Mouse (Mus musculus): ENCODE measurements at regions not wholly inside any gene's neighbourhood (a gene's known extent, or its start where the extent isn't known, plus 50 kb on each side); places are given as distances from the start of the nearest gene placed in this dataset.

DNA sequence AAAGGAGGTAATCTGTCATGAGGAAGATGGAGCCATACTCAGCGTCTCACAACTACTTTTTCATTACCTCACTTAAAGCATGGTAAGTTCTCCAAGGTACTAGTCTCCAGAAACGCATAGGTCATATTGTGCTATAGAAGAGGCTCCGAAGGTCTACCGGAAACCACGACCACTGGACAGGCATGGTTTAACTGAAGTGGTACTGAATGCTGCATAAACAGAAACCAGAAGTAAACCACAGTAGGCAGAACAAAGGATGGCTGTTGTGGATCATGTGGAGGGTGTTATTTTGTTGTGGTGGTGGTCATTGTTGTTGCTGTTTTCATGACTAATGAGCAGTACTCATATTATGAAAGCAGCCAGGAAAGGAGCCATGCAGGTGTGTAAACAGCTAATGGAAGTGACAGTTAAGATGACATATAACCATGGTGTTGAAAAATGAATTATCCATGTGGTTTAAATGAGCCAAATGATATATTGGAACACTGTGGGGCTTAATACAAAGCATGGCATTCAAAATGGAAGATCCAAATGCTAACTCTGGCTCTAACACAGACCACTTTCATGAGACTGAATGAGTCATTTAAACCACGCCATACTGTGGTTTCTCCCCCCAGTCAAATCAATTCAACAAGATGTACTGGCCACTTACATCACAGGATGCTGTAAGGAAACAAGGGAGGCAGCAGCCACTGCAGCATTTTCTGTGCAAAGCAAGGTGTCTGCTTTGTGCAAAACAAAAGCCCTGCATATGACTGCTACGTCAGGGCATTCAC lies 3484.5 kb upstream of the Gm7489 start:
- no peaks in the 10 kb centered on the region for H3K9me3 ChIP-seq (replicated peaks; ENCODE audit: control insufficient read depth, low read length)
- H3K36me3 ChIP-seq (replicated peaks; ENCODE audit: control insufficient read depth, insufficient read depth, low read depth, low read length), result no peaks in the 10 kb centered on the region
- no peaks in the 10 kb centered on the region for H3K27me3 ChIP-seq (ENCODE audit: control insufficient read depth, insufficient read depth, low read length)
- H3K27ac ChIP-seq (replicated peaks; ENCODE audit: low read depth, low read length), result no peak overlapping the region
- no peak overlapping the region for H3K4me2 ChIP-seq (ENCODE audit: low read depth, low read length)
- ATAC-seq (replicated peaks; ENCODE audit: insufficient number of reproducible peaks, low FRiP score, low TSS enrichment, low read depth) (no peak), DNase-seq (ENCODE audit: low spot score) (no peak)
- no peak overlapping the region for H3K4me3 ChIP-seq (ENCODE audit: low read depth, low read length)
- 87% methylated on average over 7 of the region's 7 CpGs for WGBS
- no peaks in the 10 kb centered on the region for H3K4me1 ChIP-seq (ENCODE audit: control insufficient read depth, insufficient read depth, low read length)
- H3K9ac ChIP-seq (replicated peaks; ENCODE audit: low read length), result no peak overlapping the region

DNA sequence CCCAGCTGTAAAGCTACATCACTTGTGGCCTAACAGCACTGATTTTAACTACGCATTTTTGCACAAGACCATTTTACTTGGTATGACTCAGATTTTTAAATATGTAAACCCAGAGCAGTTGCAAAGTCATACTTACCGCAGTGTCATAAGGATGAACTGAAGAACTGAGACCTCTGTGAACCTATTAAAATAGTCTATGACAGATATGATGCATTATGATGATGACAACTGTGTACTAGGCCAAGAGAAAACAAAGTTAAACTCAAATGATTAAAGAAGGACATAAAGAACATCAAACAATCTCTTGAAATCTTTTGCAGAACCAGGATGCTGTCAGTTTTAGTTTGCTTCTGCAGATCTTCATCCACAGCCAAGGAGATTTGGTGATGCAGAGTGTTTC lies 3483.3 kb upstream of the Gm7489 start:
- DNase-seq (ENCODE audit: low spot score), result no peak
- ATAC-seq (replicated peaks; ENCODE audit: insufficient number of reproducible peaks, low FRiP score, low TSS enrichment, low read depth), result no peak
- Histone ChIP-seq H3K27ac (replicated peaks; ENCODE audit: low read depth, low read length) (no peak overlapping the region), H3K4me3 (ENCODE audit: low read depth, low read length) (no peak overlapping the region), H3K9ac (replicated peaks; ENCODE audit: low read length) (no peak overlapping the region), H3K27me3 (ENCODE audit: control insufficient read depth, insufficient read depth, low read length) (no peaks in the 10 kb centered on the region), H3K4me2 (ENCODE audit: low read depth, low read length) (no peak overlapping the region), H3K4me1 (ENCODE audit: control insufficient read depth, insufficient read depth, low read length) (no peaks in the 10 kb centered on the region), H3K36me3 (replicated peaks; ENCODE audit: control insufficient read depth, insufficient read depth, low read depth, low read length) (no peaks in the 10 kb centered on the region), H3K9me3 (replicated peaks; ENCODE audit: control insufficient read depth, low read length) (no peaks in the 10 kb centered on the region)
- WGBS, result 97% methylated on average over 2 of the region's 2 CpGs

DNA sequence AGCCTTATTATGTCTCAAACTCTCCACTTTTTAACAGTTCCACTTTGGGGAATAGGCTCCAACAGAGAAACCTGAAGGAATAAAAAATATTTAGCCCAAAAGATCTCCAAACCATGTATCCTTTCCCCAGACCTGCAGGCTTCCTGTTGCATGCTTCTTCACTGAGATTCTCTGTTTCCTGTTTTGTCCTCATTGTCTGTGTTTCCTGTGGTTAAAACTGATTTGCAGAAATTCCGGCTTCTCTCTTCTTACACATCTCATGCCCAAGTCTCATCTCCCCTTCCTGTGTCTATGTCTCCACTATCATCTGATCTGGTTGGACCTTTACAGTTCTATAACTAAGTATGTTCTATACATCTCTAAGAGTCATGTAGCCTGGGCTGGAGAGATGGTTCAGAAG lies 3482.2 kb upstream of the Gm7489 start:
- DNase-seq (ENCODE audit: low spot score) (no peak), ATAC-seq (replicated peaks; ENCODE audit: insufficient number of reproducible peaks, low FRiP score, low TSS enrichment, low read depth) (no peak)
- no peak overlapping the region for H3K27ac ChIP-seq (replicated peaks; ENCODE audit: low read depth, low read length)
- no peaks in the 10 kb centered on the region for H3K36me3 ChIP-seq (replicated peaks; ENCODE audit: control insufficient read depth, insufficient read depth, low read depth, low read length)
- H3K4me1 ChIP-seq (ENCODE audit: control insufficient read depth, insufficient read depth, low read length), result no peaks in the 10 kb centered on the region
- WGBS, result 68% methylated on average over 1 of the region's 1 CpGs
- H3K27me3 ChIP-seq (ENCODE audit: control insufficient read depth, insufficient read depth, low read length), result no peaks in the 10 kb centered on the region
- no peaks in the 10 kb centered on the region for H3K9me3 ChIP-seq (replicated peaks; ENCODE audit: control insufficient read depth, low read length)
- no peak overlapping the region for H3K4me3 ChIP-seq (ENCODE audit: low read depth, low read length)
- no peak overlapping the region for H3K4me2 ChIP-seq (ENCODE audit: low read depth, low read length)
- H3K9ac ChIP-seq (replicated peaks; ENCODE audit: low read length), result no peak overlapping the region

DNA sequence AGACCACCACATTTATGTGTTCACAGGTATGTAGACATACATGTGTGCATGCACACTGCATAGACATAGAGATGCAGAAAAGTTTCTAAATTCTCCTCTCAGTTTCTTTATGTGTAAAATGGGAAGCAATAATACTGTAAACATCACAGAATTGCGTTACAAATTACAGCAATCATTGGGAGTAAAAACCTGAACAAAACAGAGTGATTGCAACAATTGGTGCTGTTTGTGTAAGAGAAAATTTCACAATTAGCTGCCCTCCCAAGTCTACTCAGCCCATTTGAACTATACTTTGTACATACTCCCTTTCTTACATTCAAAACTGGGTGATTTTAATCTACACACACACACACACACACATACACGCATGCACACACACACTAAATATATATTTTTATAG lies 3480.8 kb upstream of the Gm7489 start:
- Histone ChIP-seq H3K4me2 (ENCODE audit: low read depth, low read length) (no peak overlapping the region), H3K4me3 (ENCODE audit: low read depth, low read length) (no peak overlapping the region), H3K27me3 (ENCODE audit: control insufficient read depth, insufficient read depth, low read length) (no peaks in the 10 kb centered on the region), H3K9ac (replicated peaks; ENCODE audit: low read length) (no peak overlapping the region), H3K9me3 (replicated peaks; ENCODE audit: control insufficient read depth, low read length) (no peaks in the 10 kb centered on the region), H3K4me1 (ENCODE audit: control insufficient read depth, insufficient read depth, low read length) (no peaks in the 10 kb centered on the region), H3K27ac (replicated peaks; ENCODE audit: low read depth, low read length) (no peak overlapping the region), H3K36me3 (replicated peaks; ENCODE audit: control insufficient read depth, insufficient read depth, low read depth, low read length) (no peaks in the 10 kb centered on the region)
- ATAC-seq (replicated peaks; ENCODE audit: insufficient number of reproducible peaks, low FRiP score, low TSS enrichment, low read depth), result no peak
- 94% methylated on average over 2 of the region's 2 CpGs for WGBS
- DNase-seq (ENCODE audit: low spot score), result no peak

DNA sequence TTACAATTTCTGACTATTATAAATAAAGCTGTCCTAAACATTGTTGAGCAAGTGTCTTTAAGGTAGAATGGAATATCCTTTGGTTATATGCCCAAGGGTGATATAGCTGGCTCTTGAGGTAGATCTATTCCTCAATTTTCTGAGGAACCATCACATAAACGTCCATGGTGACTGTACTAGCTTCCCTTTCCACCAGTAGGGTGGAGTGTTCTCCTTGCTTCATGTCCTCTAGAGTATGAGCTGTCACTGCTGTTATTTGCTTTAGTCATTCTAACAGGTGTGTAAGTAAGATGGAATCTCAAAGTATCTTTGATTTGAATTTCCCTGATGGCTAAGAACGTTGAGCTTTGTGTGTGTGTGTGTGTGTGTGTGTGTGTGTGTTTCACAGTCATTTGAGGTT lies 3475.7 kb upstream of the Gm7489 start:
- Histone ChIP-seq H3K9ac (replicated peaks; ENCODE audit: low read length) (no peak overlapping the region), H3K27ac (replicated peaks; ENCODE audit: low read depth, low read length) (no peak overlapping the region), H3K4me1 (ENCODE audit: control insufficient read depth, insufficient read depth, low read length) (no peaks in the 10 kb centered on the region), H3K9me3 (replicated peaks; ENCODE audit: control insufficient read depth, low read length) (no peaks in the 10 kb centered on the region), H3K4me2 (ENCODE audit: low read depth, low read length) (no peak overlapping the region), H3K27me3 (ENCODE audit: control insufficient read depth, insufficient read depth, low read length) (no peaks in the 10 kb centered on the region), H3K4me3 (ENCODE audit: low read depth, low read length) (no peak overlapping the region), H3K36me3 (replicated peaks; ENCODE audit: control insufficient read depth, insufficient read depth, low read depth, low read length) (no peaks in the 10 kb centered on the region)
- 69% methylated on average over 2 of the region's 2 CpGs for WGBS
- DNase-seq (ENCODE audit: low spot score) (no peak), ATAC-seq (replicated peaks; ENCODE audit: insufficient number of reproducible peaks, low FRiP score, low TSS enrichment, low read depth) (no peak)

DNA sequence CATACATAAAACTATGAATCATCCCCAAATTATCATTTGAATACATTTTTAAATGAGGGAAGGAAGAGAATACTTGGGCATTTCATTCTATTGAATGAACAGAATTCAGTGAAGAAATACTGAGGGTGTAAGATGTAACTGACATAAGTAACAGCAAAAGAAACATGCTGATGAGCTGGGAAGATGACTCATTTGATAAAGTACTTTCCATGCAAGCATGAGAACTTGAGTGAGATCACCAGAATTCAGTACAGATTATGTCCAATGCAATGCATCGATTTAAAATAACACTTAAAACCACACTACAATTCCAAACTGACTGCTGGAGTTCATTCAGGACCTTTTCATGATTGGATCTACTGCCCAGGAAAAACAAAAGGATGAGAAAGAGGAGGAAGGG lies 3467.1 kb upstream of the Gm7489 start:
- Histone ChIP-seq H3K27ac (replicated peaks; ENCODE audit: low read depth, low read length) (no peak overlapping the region), H3K9ac (replicated peaks; ENCODE audit: low read length) (no peak overlapping the region), H3K27me3 (ENCODE audit: control insufficient read depth, insufficient read depth, low read length) (no peaks in the 10 kb centered on the region), H3K9me3 (replicated peaks; ENCODE audit: control insufficient read depth, low read length) (no peaks in the 10 kb centered on the region), H3K4me3 (ENCODE audit: low read depth, low read length) (no peak overlapping the region), H3K4me1 (ENCODE audit: control insufficient read depth, insufficient read depth, low read length) (no peaks in the 10 kb centered on the region), H3K36me3 (replicated peaks; ENCODE audit: control insufficient read depth, insufficient read depth, low read depth, low read length) (no peaks in the 10 kb centered on the region), H3K4me2 (ENCODE audit: low read depth, low read length) (no peak overlapping the region)
- DNase-seq (ENCODE audit: low spot score) (no peak), ATAC-seq (replicated peaks; ENCODE audit: insufficient number of reproducible peaks, low FRiP score, low TSS enrichment, low read depth) (no peak)
- 82% methylated on average over 1 of the region's 1 CpGs for WGBS

DNA sequence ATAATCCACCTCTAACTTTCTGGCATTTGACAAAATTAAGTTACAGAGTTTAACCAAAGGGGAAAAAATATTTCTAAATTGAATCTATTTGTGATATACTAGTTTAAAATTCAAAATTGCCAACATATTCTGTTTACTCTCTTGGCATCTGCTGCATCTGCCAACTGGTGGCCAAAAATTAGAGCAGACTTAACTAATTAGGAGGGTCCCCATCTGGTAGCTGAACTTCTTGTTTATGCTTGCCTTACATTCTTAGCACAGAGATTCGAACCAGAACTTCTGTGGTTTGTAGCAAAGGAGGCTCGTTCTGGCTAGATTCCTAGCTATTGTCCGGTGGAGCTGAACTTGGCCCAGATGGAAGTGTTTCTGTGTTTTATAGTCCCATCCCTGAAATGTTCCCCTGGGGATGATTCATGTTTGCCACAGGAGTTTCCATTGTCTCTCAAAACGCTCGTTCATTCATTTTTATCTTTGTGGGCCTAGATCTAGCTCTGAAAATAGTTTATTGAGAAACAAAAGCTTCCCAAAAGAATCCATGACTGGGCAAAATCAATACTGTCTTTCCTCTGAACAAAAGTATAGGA lies 3461.5 kb upstream of the Gm7489 start:
- H3K9me3 ChIP-seq (replicated peaks; ENCODE audit: control insufficient read depth, low read length), result no peaks in the 10 kb centered on the region
- ATAC-seq (replicated peaks; ENCODE audit: insufficient number of reproducible peaks, low FRiP score, low TSS enrichment, low read depth), result no peak
- H3K27ac ChIP-seq (replicated peaks; ENCODE audit: low read depth, low read length), result no peak overlapping the region
- no peaks in the 10 kb centered on the region for H3K36me3 ChIP-seq (replicated peaks; ENCODE audit: control insufficient read depth, insufficient read depth, low read depth, low read length)
- 72% methylated on average over 5 of the region's 5 CpGs for WGBS
- no peak for DNase-seq (ENCODE audit: low spot score)
- no peaks in the 10 kb centered on the region for H3K27me3 ChIP-seq (ENCODE audit: control insufficient read depth, insufficient read depth, low read length)
- no peak overlapping the region for H3K4me2 ChIP-seq (ENCODE audit: low read depth, low read length)
- no peak overlapping the region for H3K9ac ChIP-seq (replicated peaks; ENCODE audit: low read length)
- no peaks in the 10 kb centered on the region for H3K4me1 ChIP-seq (ENCODE audit: control insufficient read depth, insufficient read depth, low read length)
- H3K4me3 ChIP-seq (ENCODE audit: low read depth, low read length), result no peak overlapping the region

DNA sequence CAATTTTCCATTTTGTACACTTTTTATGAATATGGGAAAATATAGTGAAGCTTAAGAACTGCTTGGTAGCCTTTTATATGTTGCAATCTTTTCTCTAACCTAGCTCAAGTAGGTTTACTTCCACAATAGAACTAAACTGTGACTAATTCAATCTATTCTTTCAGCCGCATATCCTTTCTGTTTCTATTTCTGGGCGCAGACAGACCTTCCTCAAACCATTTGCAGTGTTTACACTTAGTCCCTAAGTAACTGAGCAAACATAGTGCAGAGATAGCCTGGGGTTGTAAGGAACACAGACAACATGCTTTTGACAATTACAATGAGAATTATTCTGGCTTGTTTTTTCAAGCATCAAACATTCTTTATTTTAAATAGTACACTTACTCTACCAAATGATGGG lies 3435.1 kb upstream of the Gm7489 start:
- DNase-seq (ENCODE audit: low spot score), result no peak

More for the DNA sequence above, 3435.1 kb upstream of the Gm7489 start:
- no peak overlapping the region for H3K4me3 ChIP-seq (ENCODE audit: low read depth, low read length)
- ATAC-seq (replicated peaks; ENCODE audit: insufficient number of reproducible peaks, low FRiP score, low TSS enrichment, low read depth), result no peak
- no peaks in the 10 kb centered on the region for H3K9me3 ChIP-seq (replicated peaks; ENCODE audit: control insufficient read depth, low read length)
- WGBS, result 52% methylated on average over 2 of the region's 2 CpGs
- no peaks in the 10 kb centered on the region for H3K27me3 ChIP-seq (ENCODE audit: control insufficient read depth, insufficient read depth, low read length)
- no peaks in the 10 kb centered on the region for H3K36me3 ChIP-seq (replicated peaks; ENCODE audit: control insufficient read depth, insufficient read depth, low read depth, low read length)
- H3K9ac ChIP-seq (replicated peaks; ENCODE audit: low read length), result no peak overlapping the region
- no peaks in the 10 kb centered on the region for H3K4me1 ChIP-seq (ENCODE audit: control insufficient read depth, insufficient read depth, low read length)
- H3K27ac ChIP-seq (replicated peaks; ENCODE audit: low read depth, low read length), result no peak overlapping the region
- H3K4me2 ChIP-seq (ENCODE audit: low read depth, low read length), result no peak overlapping the region
